Mouse (Mus musculus) hindbrain, postnatal 0 days (tissue): ENCODE data around the gene Tsga10ip. TPM values are rescaled to one million over a fixed set of nuclear protein-coding genes. Genes with fewer than 3 reads are reported as not detected.

ENCODE experiments used
- ATAC-seq: fragments of 200-750 bp; cut with Nextera tagmentation; 2 replicates; pipeline ENCODE4 v1.8.0; 2017; ENCODE audit warnings: mild to moderate bottlenecking, moderate TSS enrichment, moderate library complexity
- DNase-seq: peaks from one replicate; pipeline ENCODE4 v3.0.0-alpha.2; 2015; ENCODE audit warnings: low spot score
- H3K27ac ChIP-seq: fragments of 300-500 bp; sonication (generic); 2 replicates; pipeline ENCODE4 v1.5.1; 2014; ENCODE audit warnings: mild to moderate bottlenecking
- H3K27me3 ChIP-seq: fragments of 300-500 bp; sonication (generic); 2 replicates; pipeline ENCODE4 v1.6.1; 2014; ENCODE audit warnings: low read length, mixed read lengths; ENCODE audit not compliant: insufficient read depth
- H3K36me3 ChIP-seq: fragments of 300-500 bp; sonication (generic); 2 replicates; pipeline ENCODE4 v1.6.1; 2014; ENCODE audit warnings: low read length, mixed read lengths; ENCODE audit not compliant: insufficient read depth
- H3K4me1 ChIP-seq: fragments of 300-500 bp; sonication (generic); 2 replicates; pipeline ENCODE4 v1.6.1; 2014; ENCODE audit warnings: antibody characterized with exemption, low read length, mixed read lengths; ENCODE audit not compliant: insufficient read depth
- H3K4me2 ChIP-seq: fragments of 300-500 bp; sonication (generic); 2 replicates; pipeline ENCODE4 v1.6.1; 2014; ENCODE audit warnings: low read depth, mild to moderate bottlenecking, low read length, moderate library complexity, mixed read lengths
- H3K4me3 ChIP-seq: fragments of 300-500 bp; sonication (generic); 2 replicates; pipeline ENCODE4 v1.5.1; 2014; ENCODE audit warnings: low read length
- H3K9ac ChIP-seq: fragments of 300-500 bp; sonication (generic); replicated peaks from 2 replicates; pipeline ENCODE4 v1.6.1; 2014; ENCODE audit warnings: mild to moderate bottlenecking, low read length, moderate library complexity, mixed read lengths
- H3K9me3 ChIP-seq: fragments of 300-500 bp; sonication (generic); 2 replicates; pipeline ENCODE4 v1.6.1; 2016; ENCODE audit warnings: low read length, mixed read lengths
- CTCF ChIP-seq: IDR thresholded peaks from 2 replicates; pipeline ENCODE4 v1.5.1; 2016; ENCODE audit warnings: antibody characterized with exemption, control low read depth, low read depth
- WGBS: fragments of 180-500 bp; shearing (Covaris S2); extraction: QIAGEN DNeasy Blood & Tissue Kit; methylation state at CpG from one replicate; pipeline ENCODE4 v1.1.7; 2014; 5-methylcytosine and 5-hydroxymethylcytosine counted together
- polyA plus RNA-seq: library from polyadenylated mRNA; unstranded; fragments of >200 nt; fragmentation: Nextera tagmentation; extraction: Ambion mirVana; gene quantifications from 2 replicates; pipeline ENCODE4 v1.2.1, GENCODE M21; 2015
- total RNA-seq: library from RNA; depleted of rRNA; stranded (reverse); fragments of >200 nt; gene quantifications from 2 replicates; pipeline ENCODE4 v1.2.3, GENCODE M21; 2014

The Tsga10ip gene
- total and polyA plus RNA-seq, 2 experiments from 2014 or later: not detected

- Histone ChIP-seq H3K36me3 (no peaks in the 10 kb centered on the region), H3K4me1 (peaks cover 23% of the 10 kb centered on the region), H3K4me2 (no peak overlapping the region), H3K27ac (0 out of 2 replicates have a peak overlapping the region, but pooled peaks have one; percentile 2), H3K27me3 (no peaks in the 10 kb centered on the region), H3K9ac (no peak overlapping the region), H3K4me3 (no peak overlapping the region), H3K9me3 (no peaks in the 10 kb centered on the region)
- TF ChIP-seq CTCF: no peak
- ATAC-seq (no peak), DNase-seq (peak; percentile 17)
- WGBS: 37% methylated on average over 8 of the region's 8 CpGs
These were observed 27.5 kb upstream of the Tsga10ip start for GRCm38 (mm10) chr19:5429806-5430205.

GRCm38 (mm10) chr19:5429219-5429618 lies 26.9 kb upstream of the Tsga10ip start:
- H3K9ac ChIP-seq: no peak overlapping the region
- 90% methylated on average over 4 of the region's 4 CpGs for WGBS
- TF ChIP-seq CTCF: no peak

GRCm38 (mm10) chr19:5428083-5428482 lies 25.8 kb upstream of the Tsga10ip start:
- no peak for ATAC-seq
- H3K27me3 ChIP-seq: no peaks in the 10 kb centered on the region
- H3K9ac ChIP-seq: no peak overlapping the region
- H3K4me2 ChIP-seq: no peak overlapping the region
- no peaks in the 10 kb centered on the region; the same call in 1 of the 2 replicates for H3K36me3 ChIP-seq
- H3K27ac ChIP-seq: no peak overlapping the region
- H3K4me3 ChIP-seq: no peak overlapping the region
- peak; percentile 52 for TF ChIP-seq CTCF
- WGBS: 88% methylated on average over 2 of the region's 2 CpGs
- no peaks in the 10 kb centered on the region for H3K9me3 ChIP-seq
- H3K4me1 ChIP-seq: peaks cover 21% of the 10 kb centered on the region
- DNase-seq: peak; percentile 51

More at GRCm38 (mm10) chr19:5429219-5429618, 26.9 kb upstream of the Tsga10ip start:
- Histone ChIP-seq H3K4me1 (peaks cover 23% of the 10 kb centered on the region), H3K4me3 (no peak overlapping the region), H3K36me3 (no peaks in the 10 kb centered on the region), H3K27ac (no peak overlapping the region), H3K27me3 (no peaks in the 10 kb centered on the region), H3K4me2 (no peak overlapping the region), H3K9me3 (no peaks in the 10 kb centered on the region)
- DNase-seq (no peak), ATAC-seq (no peak)

- H3K4me3 ChIP-seq: no peak overlapping the region
- H3K9ac ChIP-seq: no peak overlapping the region
- 93% methylated on average over 13 of the region's 13 CpGs for WGBS
These were observed 24.4 kb upstream of the Tsga10ip start for GRCm38 (mm10) chr19:5426640-5427290.

GRCm38 (mm10) chr19:5425906-5426565 lies 23.7 kb upstream of the Tsga10ip start:
- WGBS: 90% methylated on average over 18 of the region's 18 CpGs
- no peak for ATAC-seq

More at GRCm38 (mm10) chr19:5426640-5427290, 24.4 kb upstream of the Tsga10ip start:
- DNase-seq: no peak
- TF ChIP-seq CTCF: no peak
- Histone ChIP-seq H3K27me3 (no peaks in the 10 kb centered on the region), H3K27ac (no peak overlapping the region), H3K9me3 (no peaks in the 10 kb centered on the region), H3K4me2 (no peak overlapping the region), H3K36me3 (no peaks in the 10 kb centered on the region; the same call in 1 of the 2 replicates), H3K4me1 (peaks cover 24% of the 10 kb centered on the region)
- ATAC-seq: no peak

GRCm38 (mm10) chr19:5424782-5425741 lies 22.7 kb upstream of the Tsga10ip start, which contains the start of the genes Drap1 and AI837181:
Gene Drap1, minus strand, starts transcription at chr19:5424979.
Gene AI837181, plus strand, starts transcription at chr19:5425144.
- peak within 1 kb of the TSS; percentile 92 for H3K27ac ChIP-seq
- H3K4me2 ChIP-seq: peak within 1 kb of the TSS; percentile 90
- peak; percentile 93 for ATAC-seq
- H3K4me1 ChIP-seq: peaks cover 24% of the 10 kb centered on the region
- TF ChIP-seq CTCF: no peak
- no peaks in the 10 kb centered on the region for H3K27me3 ChIP-seq
- peak within 1 kb of the TSS; percentile 94 for H3K9ac ChIP-seq
- H3K4me3 ChIP-seq: peak within 1 kb of the TSS; percentile 90
- DNase-seq: peak; percentile 98
- H3K9me3 ChIP-seq: no peaks in the 10 kb centered on the region
- peaks cover 5% of the 10 kb centered on the region; the same call in 1 of the 2 replicates for H3K36me3 ChIP-seq
- WGBS: under 1% methylated on average over 70 of the region's 87 CpGs

More at GRCm38 (mm10) chr19:5425906-5426565, 23.7 kb upstream of the Tsga10ip start:
- H3K36me3 ChIP-seq: no peaks in the 10 kb centered on the region; the same call in 1 of the 2 replicates
- H3K9ac ChIP-seq: peak overlapping the region; percentile 94
- no peak for DNase-seq
- peak overlapping the region; percentile 90 for H3K4me2 ChIP-seq
- no peaks in the 10 kb centered on the region for H3K27me3 ChIP-seq
- no peaks in the 10 kb centered on the region for H3K9me3 ChIP-seq
- peaks cover 24% of the 10 kb centered on the region for H3K4me1 ChIP-seq
- peak overlapping the region; percentile 92; the same call in 1 of the 2 replicates for H3K27ac ChIP-seq
- H3K4me3 ChIP-seq: peak overlapping the region; percentile 90
- no peak for TF ChIP-seq CTCF
